Comparison of ENCODE assay signal across 25 mouse cellular contexts in the genomic region with DNA sequence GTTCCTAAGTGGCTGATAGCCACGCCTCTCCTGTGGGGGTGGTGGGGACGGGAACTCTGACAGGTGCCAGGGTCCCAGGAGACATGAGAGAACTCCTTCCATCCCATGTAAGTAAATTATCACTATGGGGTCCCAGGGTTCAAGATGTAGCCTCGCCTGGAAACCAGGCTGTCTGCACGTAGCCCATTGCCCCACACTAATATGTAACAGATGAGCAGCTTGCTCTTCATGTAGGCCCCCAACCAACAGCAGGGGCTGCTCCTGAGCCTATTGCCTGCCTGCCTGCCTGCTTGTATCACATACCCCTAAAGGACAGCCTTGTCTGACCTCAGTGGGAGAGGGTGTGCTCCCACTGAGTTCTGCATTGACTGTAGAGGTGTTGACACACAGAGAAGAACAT.
DNase-seq lines count a peak whose midpoint lies in the region; ATAC-seq lines count a peak whose summit lies in the region.
"Had no signal": no experiment of that assay in that cellular context is flagged by ENCODE, and none has a peak within 500 bp of the region (broad histone marks: within the 10 kb centered on the region; RNA-seq: fewer than 3 reads in every experiment).

No protein-coding gene starts in this region.

- no peak overlapping the region for H3K4me2 ChIP-seq in neural tube, embryonic 11.5 days (ENCODE audit: low read depth)
- H3K4me2 ChIP-seq in neural tube, embryonic 15.5 days = no peak overlapping the region
- H3K4me2 ChIP-seq in limb, embryonic 11.5 days (ENCODE audit: low read depth, severe bottlenecking) = no peak overlapping the region
- H3K4me2 ChIP-seq: heart, embryonic 13.5 days; liver, embryonic 12.5 days; neural tube, embryonic 12.5 days had no signal

- H3K4me3 ChIP-seq in neural tube, embryonic 11.5 days (ENCODE audit: low read depth, low read length) = no peak overlapping the region
- no peak overlapping the region for H3K4me3 ChIP-seq in neural tube, embryonic 15.5 days (replicated peaks)
- no peak overlapping the region for H3K4me3 ChIP-seq in limb, embryonic 11.5 days (ENCODE audit: low read depth, low read length)
- H3K4me3 ChIP-seq: erythroblast, embryonic 14.5 days; heart, adult 2 months; heart, embryonic 13.5 days; liver, embryonic 12.5 days; neural tube, embryonic 12.5 days had no signal

- no peak overlapping the region for H3K27ac ChIP-seq in neural tube, embryonic 11.5 days (ENCODE audit: low read depth, low read length)
- no peak overlapping the region for H3K27ac ChIP-seq in neural tube, embryonic 15.5 days (replicated peaks)
- no peak overlapping the region for H3K27ac ChIP-seq in limb, embryonic 11.5 days (replicated peaks; ENCODE audit: low read depth, low read length)
- H3K27ac ChIP-seq: heart, adult 2 months; heart, embryonic 13.5 days; liver, embryonic 12.5 days; neural tube, embryonic 12.5 days had no signal

- no peaks in the 10 kb centered on the region for H3K27me3 ChIP-seq in neural tube, embryonic 11.5 days (ENCODE audit: control insufficient read depth, insufficient read depth, low read length)
- no peaks in the 10 kb centered on the region for H3K27me3 ChIP-seq in neural tube, embryonic 15.5 days (replicated peaks)
- H3K27me3 ChIP-seq in limb, embryonic 11.5 days (ENCODE audit: control insufficient read depth, insufficient read depth, low read length) = no peaks in the 10 kb centered on the region
- H3K27me3 ChIP-seq: heart, embryonic 13.5 days; liver, embryonic 12.5 days; neural tube, embryonic 12.5 days had no signal

- no peaks in the 10 kb centered on the region for H3K4me1 ChIP-seq in neural tube, embryonic 11.5 days (ENCODE audit: control insufficient read depth, insufficient read depth, low read length)
- H3K4me1 ChIP-seq in neural tube, embryonic 15.5 days = no peaks in the 10 kb centered on the region
- H3K4me1 ChIP-seq in limb, embryonic 11.5 days (ENCODE audit: control insufficient read depth, insufficient read depth, low read length) = no peaks in the 10 kb centered on the region
- H3K4me1 ChIP-seq: heart, embryonic 13.5 days; liver, embryonic 12.5 days had no signal

- H3K9ac ChIP-seq in neural tube, embryonic 11.5 days (ENCODE audit: low read length) = no peak overlapping the region
- H3K9ac ChIP-seq in neural tube, embryonic 15.5 days (replicated peaks) = no peak overlapping the region
- no peak overlapping the region for H3K9ac ChIP-seq in limb, embryonic 11.5 days (ENCODE audit: low read length)
- H3K9ac ChIP-seq: heart, embryonic 13.5 days; liver, embryonic 12.5 days; liver, postnatal 0 days; neural tube, embryonic 12.5 days had no signal

- H3K9me3 ChIP-seq in neural tube, embryonic 11.5 days (ENCODE audit: control insufficient read depth, low read length) = no peaks in the 10 kb centered on the region
- H3K9me3 ChIP-seq in neural tube, embryonic 15.5 days (replicated peaks) = no peaks in the 10 kb centered on the region
- H3K9me3 ChIP-seq in limb, embryonic 11.5 days (ENCODE audit: control insufficient read depth, low read length) = no peaks in the 10 kb centered on the region
- H3K9me3 ChIP-seq: G1E; heart, embryonic 13.5 days; liver, embryonic 12.5 days; neural tube, embryonic 12.5 days had no signal

- peak; percentile 26; the same call in 1 of the 2 replicates for ATAC-seq in neural tube, embryonic 11.5 days (ENCODE audit: insufficient read depth, low FRiP score, low TSS enrichment)
- no peak for ATAC-seq in neural tube, embryonic 15.5 days (ENCODE audit: low FRiP score)
- ATAC-seq in limb, embryonic 11.5 days (ENCODE audit: insufficient number of reproducible peaks, low FRiP score, low TSS enrichment, low read depth) = peak; percentile 65
- ATAC-seq: intestine, postnatal 0 days; liver, embryonic 12.5 days; liver, postnatal 0 days had no signal

- 22% methylated on average over 4 of the region's 4 CpGs for WGBS in neural tube, embryonic 11.5 days
- WGBS in neural tube, embryonic 15.5 days = 34% methylated on average over 4 of the region's 4 CpGs
- WGBS in limb, embryonic 11.5 days = 10% methylated on average over 4 of the region's 4 CpGs

- no peaks in the 10 kb centered on the region for H3K36me3 ChIP-seq in neural tube, embryonic 11.5 days (ENCODE audit: control insufficient read depth, insufficient read depth, low read length)
- no peaks in the 10 kb centered on the region for H3K36me3 ChIP-seq in neural tube, embryonic 15.5 days
- H3K36me3 ChIP-seq in limb, embryonic 11.5 days (ENCODE audit: control insufficient read depth, insufficient read depth, low read length) = no peaks in the 10 kb centered on the region
- H3K36me3 ChIP-seq: G1E; heart, embryonic 13.5 days; liver, embryonic 12.5 days; neural tube, embryonic 12.5 days had no signal

- peak; percentile 48 for DNase-seq in embryo, embryonic 10 days (ENCODE audit: low spot score)
- no peak for DNase-seq in embryo, embryonic 9.5 days (ENCODE audit: extremely low spot score)
- no peak for DNase-seq in neural tube, embryonic 11.5 days (ENCODE audit: low spot score)
- peak; percentile 60 for DNase-seq in limb, embryonic 11.5 days (ENCODE audit: low spot score)
- no peak for DNase-seq in cerebellum, postnatal 10 days
- DNase-seq in layer of hippocampus, adult 11-12 months (ENCODE audit: low spot score) = no peak
- no peak for DNase-seq in layer of hippocampus, adult 18-20 months (ENCODE audit: low spot score in 2 of 2)
- DNase-seq: adrenal gland, postnatal 10 days; cerebellum, adult 8-10 months; cerebellum, postnatal 36 days; heart, adult 2 months; heart, postnatal 10 days; kidney, postnatal 36 days; liver, postnatal 0 days; lung, postnatal 36 days; midbrain, embryonic 14.5 days; thymus, adult 2 months; thymus, postnatal 36 days had no signal

Comparison
In these comparisons a context has a peak if more than half of its experiments do, and no peak if none do; other contexts are left out.
1. DNase-seq: peak in embryo, embryonic 10 days (single experiment) and limb, embryonic 11.5 days (single experiment); none in embryo, embryonic 9.5 days (single experiment), neural tube, embryonic 11.5 days (single experiment), cerebellum, postnatal 10 days (0 of 2), layer of hippocampus, adult 11-12 months (single experiment) and layer of hippocampus, adult 18-20 months (0 of 2).